Mouse (Mus musculus): Measurements from ENCODE around the gene Rnf31. TPM values are rescaled to one million over a fixed set of nuclear protein-coding genes. Genes with fewer than 3 reads are reported as not detected.

Gene Rnf31
- polyA plus RNA-seq, 1 experiment from 2014 or later, result 15.7 TPM

DNA sequence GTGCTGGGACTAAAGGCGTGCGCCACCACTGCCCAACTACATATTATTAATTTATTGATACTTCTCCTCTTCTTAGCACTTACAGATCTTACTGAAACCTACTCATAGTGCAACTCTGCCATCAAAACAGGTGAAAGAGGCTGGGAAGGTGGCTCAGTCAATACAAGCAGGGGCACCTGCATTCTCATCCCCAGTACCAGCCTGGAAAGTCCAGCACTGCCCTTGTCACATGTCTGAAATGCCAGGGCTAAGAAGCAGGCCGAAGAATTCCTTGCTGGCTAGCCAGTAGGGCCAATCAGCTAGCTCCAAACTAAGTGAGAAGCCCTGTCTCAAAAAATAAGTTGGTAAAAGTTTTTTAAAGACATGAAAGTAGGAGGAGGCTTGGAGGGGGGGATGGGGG, 33.9 kb upstream of the Rnf31 start:
- Histone ChIP-seq H3K4me2 (ENCODE audit: low read depth, low read length) (no peak overlapping the region), H3K27ac (ENCODE audit: low read length) (no peak overlapping the region), H3K27me3 (ENCODE audit: control insufficient read depth, insufficient read depth, low read length) (no peaks in the 10 kb centered on the region), H3K36me3 (ENCODE audit: control insufficient read depth, insufficient read depth) (no peaks in the 10 kb centered on the region), H3K4me3 (ENCODE audit: low read length) (no peak overlapping the region), H3K9ac (ENCODE audit: low read length) (no peak overlapping the region), H3K9me3 (replicated peaks; ENCODE audit: control insufficient read depth, low read length) (no peaks in the 10 kb centered on the region), H3K4me1 (ENCODE audit: control insufficient read depth, insufficient read depth, low read length) (peaks cover 12% of the 10 kb centered on the region)
- 80% methylated on average over 3 of the region's 3 CpGs for WGBS
- ATAC-seq (replicated peaks; ENCODE audit: extremely low read depth, insufficient read depth, low FRiP score), result no peak

- WGBS, result 58% methylated on average over 6 of the region's 6 CpGs
- Histone ChIP-seq H3K27ac (ENCODE audit: low read length) (peak overlapping the region; percentile 49; the same call in 1 of the 2 replicates), H3K4me3 (ENCODE audit: low read length) (no peak overlapping the region; the same call in 1 of the 2 replicates)
Observed at GRCm38 (mm10) chr14:55558740-55559448, 32.6 kb upstream of the Rnf31 start.

DNA sequence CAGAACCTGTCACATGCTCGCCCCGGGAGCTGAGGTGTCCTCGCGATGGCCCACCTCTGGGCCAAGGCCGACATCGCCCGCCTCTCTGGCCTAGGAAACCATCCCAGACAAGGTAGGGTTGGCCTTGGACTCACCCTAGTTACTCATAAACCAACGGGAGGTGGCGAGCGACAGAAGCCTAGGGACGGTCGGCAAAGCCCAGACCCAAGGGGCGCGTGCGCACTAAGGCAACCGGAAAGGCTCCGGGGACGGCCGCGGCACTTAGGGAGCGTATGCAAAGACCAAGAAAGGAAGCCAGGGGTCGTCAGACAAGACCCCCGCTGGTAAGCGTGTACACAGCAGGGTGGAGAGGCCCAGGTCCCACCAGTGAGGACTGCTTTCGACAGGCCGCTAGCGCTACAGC, 31.7 kb upstream of the Rnf31 start, which contains the start of gene Dcaf11:
Gene Dcaf11, plus strand, starts transcription at position 208 of the 403 bp plus-strand sequence.
- under 1% methylated on average over 27 of the region's 27 CpGs for whole genome bisulfite sequencing
- peaks cover 12% of the 10 kb centered on the region for H3K4me1 ChIP-seq (ENCODE audit: control insufficient read depth, insufficient read depth, low read length)
- H3K9ac ChIP-seq (ENCODE audit: low read length), result peak within 1 kb of the TSS; percentile 86
- peaks cover 15% of the 10 kb centered on the region for H3K36me3 ChIP-seq (ENCODE audit: control insufficient read depth, insufficient read depth)
- H3K4me2 ChIP-seq (ENCODE audit: low read depth, low read length), result peak within 1 kb of the TSS; percentile 85
- no peaks in the 10 kb centered on the region for H3K9me3 ChIP-seq (replicated peaks; ENCODE audit: control insufficient read depth, low read length)
- H3K27ac ChIP-seq (ENCODE audit: low read length), result peak within 1 kb of the TSS; percentile 100
- ATAC-seq (replicated peaks; ENCODE audit: extremely low read depth, insufficient read depth, low FRiP score), result peak; percentile 82
- peak within 1 kb of the TSS; percentile 86 for H3K4me3 ChIP-seq (ENCODE audit: low read length)
- H3K27me3 ChIP-seq (ENCODE audit: control insufficient read depth, insufficient read depth, low read length), result no peaks in the 10 kb centered on the region

More at GRCm38 (mm10) chr14:55558740-55559448, 32.6 kb upstream of the Rnf31 start:
- Histone ChIP-seq H3K4me2 (ENCODE audit: low read depth, low read length) (peak overlapping the region; percentile 85), H3K9me3 (replicated peaks; ENCODE audit: control insufficient read depth, low read length) (no peaks in the 10 kb centered on the region), H3K9ac (ENCODE audit: low read length) (peak overlapping the region; percentile 86), H3K27me3 (ENCODE audit: control insufficient read depth, insufficient read depth, low read length) (no peaks in the 10 kb centered on the region), H3K36me3 (ENCODE audit: control insufficient read depth, insufficient read depth) (peaks cover 7% of the 10 kb centered on the region), H3K4me1 (ENCODE audit: control insufficient read depth, insufficient read depth, low read length) (peaks cover 12% of the 10 kb centered on the region)
- no peak for ATAC-seq (replicated peaks; ENCODE audit: extremely low read depth, insufficient read depth, low FRiP score)

GRCm38 (mm10) chr14:55560202-55561073, 31.1 kb upstream of the Rnf31 start, which contains the start of gene A730061H03Rik:
TSS of gene A730061H03Rik (minus strand) at chr14:55560406.
- H3K9me3 ChIP-seq (replicated peaks; ENCODE audit: control insufficient read depth, low read length), result no peaks in the 10 kb centered on the region
- ATAC-seq (replicated peaks; ENCODE audit: extremely low read depth, insufficient read depth, low FRiP score), result peak; percentile 94
- H3K27ac ChIP-seq (ENCODE audit: low read length), result peak within 1 kb of the TSS; percentile 100
- peak within 1 kb of the TSS; percentile 85 for H3K4me2 ChIP-seq (ENCODE audit: low read depth, low read length)
- WGBS, result under 1% methylated on average over 51 of the region's 51 CpGs
- peaks cover 22% of the 10 kb centered on the region for H3K36me3 ChIP-seq (ENCODE audit: control insufficient read depth, insufficient read depth)
- H3K27me3 ChIP-seq (ENCODE audit: control insufficient read depth, insufficient read depth, low read length), result no peaks in the 10 kb centered on the region
- H3K4me1 ChIP-seq (ENCODE audit: control insufficient read depth, insufficient read depth, low read length), result peaks cover 12% of the 10 kb centered on the region
- H3K4me3 ChIP-seq (ENCODE audit: low read length), result peak within 1 kb of the TSS; percentile 86
- H3K9ac ChIP-seq (ENCODE audit: low read length), result peak within 1 kb of the TSS; percentile 86

GRCm38 (mm10) chr14:55561860-55562259, 29.6 kb upstream of the Rnf31 start:
- Histone ChIP-seq H3K9me3 (replicated peaks; ENCODE audit: control insufficient read depth, low read length) (no peaks in the 10 kb centered on the region), H3K27ac (ENCODE audit: low read length) (no peak overlapping the region), H3K4me2 (ENCODE audit: low read depth, low read length) (peak overlapping the region; percentile 85; the same call in 1 of the 2 replicates), H3K9ac (ENCODE audit: low read length) (no peak overlapping the region), H3K4me3 (ENCODE audit: low read length) (no peak overlapping the region), H3K27me3 (ENCODE audit: control insufficient read depth, insufficient read depth, low read length) (no peaks in the 10 kb centered on the region), H3K4me1 (ENCODE audit: control insufficient read depth, insufficient read depth, low read length) (peaks cover 10% of the 10 kb centered on the region), H3K36me3 (ENCODE audit: control insufficient read depth, insufficient read depth) (peaks cover 35% of the 10 kb centered on the region)
- WGBS, result 84% methylated on average over 10 of the region's 10 CpGs
- no peak for ATAC-seq (replicated peaks; ENCODE audit: extremely low read depth, insufficient read depth, low FRiP score)

DNA sequence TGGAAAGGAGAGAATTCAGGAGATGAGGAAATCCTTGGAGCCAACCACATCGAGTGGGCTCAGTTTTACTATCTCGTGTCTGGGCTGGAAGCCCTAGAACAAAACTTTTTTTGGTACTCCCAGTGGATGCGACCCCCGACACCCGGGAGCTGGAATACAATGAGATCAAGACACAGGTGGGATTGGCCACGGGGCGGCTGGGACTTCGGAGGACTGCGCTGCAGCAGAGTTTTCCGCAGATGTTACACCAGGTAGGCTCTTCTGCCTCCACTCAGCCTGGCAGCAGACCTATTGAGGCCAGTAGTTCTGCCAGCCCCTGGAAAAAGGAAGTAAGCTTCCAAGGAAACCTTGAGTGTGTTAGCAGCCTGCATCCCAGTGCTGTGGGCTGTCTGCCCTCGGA, 28.3 kb upstream of the Rnf31 start:
- Histone ChIP-seq H3K4me2 (ENCODE audit: low read depth, low read length) (no peak overlapping the region), H3K9me3 (replicated peaks; ENCODE audit: control insufficient read depth, low read length) (no peaks in the 10 kb centered on the region), H3K4me3 (ENCODE audit: low read length) (no peak overlapping the region), H3K4me1 (ENCODE audit: control insufficient read depth, insufficient read depth, low read length) (peaks cover 10% of the 10 kb centered on the region), H3K9ac (ENCODE audit: low read length) (no peak overlapping the region), H3K27me3 (ENCODE audit: control insufficient read depth, insufficient read depth, low read length) (no peaks in the 10 kb centered on the region), H3K36me3 (ENCODE audit: control insufficient read depth, insufficient read depth) (peaks cover 49% of the 10 kb centered on the region), H3K27ac (ENCODE audit: low read length) (no peak overlapping the region)
- ATAC-seq (replicated peaks; ENCODE audit: extremely low read depth, insufficient read depth, low FRiP score), result no peak
- 88% methylated on average over 11 of the region's 11 CpGs for WGBS

GRCm38 (mm10) chr14:55565748-55566147, 25.8 kb upstream of the Rnf31 start:
- Histone ChIP-seq H3K27ac (ENCODE audit: low read length) (no peak overlapping the region), H3K4me1 (ENCODE audit: control insufficient read depth, insufficient read depth, low read length) (peaks cover 8% of the 10 kb centered on the region), H3K9ac (ENCODE audit: low read length) (no peak overlapping the region), H3K4me2 (ENCODE audit: low read depth, low read length) (no peak overlapping the region), H3K36me3 (ENCODE audit: control insufficient read depth, insufficient read depth) (peaks cover 53% of the 10 kb centered on the region), H3K27me3 (ENCODE audit: control insufficient read depth, insufficient read depth, low read length) (no peaks in the 10 kb centered on the region), H3K4me3 (ENCODE audit: low read length) (no peak overlapping the region), H3K9me3 (replicated peaks; ENCODE audit: control insufficient read depth, low read length) (no peaks in the 10 kb centered on the region)
- 80% methylated on average over 3 of the region's 3 CpGs for WGBS
- no peak for ATAC-seq (replicated peaks; ENCODE audit: extremely low read depth, insufficient read depth, low FRiP score)

DNA sequence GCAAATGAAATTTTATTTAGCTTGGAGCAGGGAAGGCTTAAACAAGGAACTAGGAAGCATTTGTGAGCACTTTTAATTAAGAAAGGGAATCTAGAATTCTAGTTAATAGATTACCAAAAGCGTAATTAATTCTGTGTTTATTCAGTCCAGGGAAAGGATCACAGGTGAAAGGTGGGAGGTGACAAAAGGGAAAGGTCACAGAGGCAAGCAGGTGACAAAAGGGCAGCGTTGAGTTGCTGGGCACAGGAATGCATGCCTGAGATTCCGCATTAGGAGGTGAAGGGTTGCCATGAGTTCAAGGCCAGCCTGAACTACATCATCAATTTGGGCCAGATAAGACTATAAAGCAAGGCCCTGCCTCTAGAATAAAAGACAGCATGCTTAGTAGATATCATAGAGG, 24.0 kb upstream of the Rnf31 start:
- WGBS, result 82% methylated on average over 3 of the region's 3 CpGs
- ATAC-seq (replicated peaks; ENCODE audit: extremely low read depth, insufficient read depth, low FRiP score), result no peak
- H3K9ac ChIP-seq (ENCODE audit: low read length), result no peak overlapping the region
- no peak overlapping the region for H3K27ac ChIP-seq (ENCODE audit: low read length)
- H3K4me1 ChIP-seq (ENCODE audit: control insufficient read depth, insufficient read depth, low read length), result no peaks in the 10 kb centered on the region
- peaks cover 53% of the 10 kb centered on the region for H3K36me3 ChIP-seq (ENCODE audit: control insufficient read depth, insufficient read depth)
- H3K4me3 ChIP-seq (ENCODE audit: low read length), result no peak overlapping the region
- H3K4me2 ChIP-seq (ENCODE audit: low read depth, low read length), result no peak overlapping the region
- no peaks in the 10 kb centered on the region for H3K27me3 ChIP-seq (ENCODE audit: control insufficient read depth, insufficient read depth, low read length)
- no peaks in the 10 kb centered on the region for H3K9me3 ChIP-seq (replicated peaks; ENCODE audit: control insufficient read depth, low read length)
